Mouse (Mus musculus) brain, embryonic 14.5 days (tissue): ENCODE results near the gene Slc45a3.

Experiments used
- CTCF ChIP-seq: fragments of 200-500 bp; IDR thresholded peaks from 2 replicates; pipeline ENCODE4 v1.5.1; 2012; ENCODE audit warnings: inconsistent platforms, mild to moderate bottlenecking, moderate library complexity, borderline replicate concordance; ENCODE audit not compliant: insufficient read depth, insufficient read length; ENCODE audit errors: extremely low read depth
- POLR2A ChIP-seq: fragments of 200-500 bp; IDR thresholded peaks from 2 replicates; pipeline ENCODE4 v1.6.1; 2012; ENCODE audit warnings: mild to moderate bottlenecking, inconsistent platforms, borderline replicate concordance; ENCODE audit not compliant: poor library complexity, insufficient read depth, insufficient read length, severe bottlenecking; ENCODE audit errors: extremely low read depth

DNA sequence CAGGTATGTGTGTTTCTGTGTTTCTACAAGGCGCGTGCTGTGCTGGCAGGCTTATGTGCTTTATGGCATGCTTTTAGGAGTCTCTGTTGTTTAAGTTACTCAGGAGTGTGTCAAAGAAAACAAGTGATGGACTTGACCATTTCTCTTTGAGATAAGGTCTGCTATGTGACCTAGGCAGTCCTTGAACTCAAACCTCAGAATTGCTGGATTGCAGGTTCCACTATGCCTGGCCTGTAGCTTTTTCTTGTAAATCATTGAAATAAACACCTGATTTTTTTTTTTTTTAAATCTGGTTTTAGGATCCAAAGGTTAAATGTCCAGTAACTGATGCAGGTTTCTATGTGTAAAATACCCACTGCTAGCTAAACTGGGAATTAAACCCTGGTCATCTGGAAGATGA lies 43.7 kb upstream of the Slc45a3 start:
- TF ChIP-seq POLR2A (no peak), CTCF (no peak)
